Mouse (Mus musculus) telencephalon, adult 2 months (tissue): ENCODE measurements around the gene Kifc5b.
"Not testable (repeated sequence)": the region's sequence is repeated elsewhere in the genome, so short reads cannot be mapped to it uniquely, and the experiment has no call there.

ENCODE experiments used
- DNase-seq: peaks from one replicate; pipeline ENCODE4 v3.0.0-alpha.2; 2011; ENCODE audit warnings: low read depth, low spot score

Gene Kifc5b

GRCm38 (mm10) chr17:26916711-26917482 is at the start of gene Kifc5b:
Gene Kifc5b (plus strand): TSS chr17:26917091.
- DNase-seq, result peak; percentile 98

GRCm38 (mm10) chr17:26868756-26869155 is 48.1 kb upstream of the Kifc5b start:
- DNase-seq, result no peak

- DNase-seq, result no peak
These were observed 44.0 kb upstream of the Kifc5b start for GRCm38 (mm10) chr17:26872870-26873269.

- DNase-seq, result no peak
These were observed 43.4 kb upstream of the Kifc5b start for GRCm38 (mm10) chr17:26873502-26873901.

DNA sequence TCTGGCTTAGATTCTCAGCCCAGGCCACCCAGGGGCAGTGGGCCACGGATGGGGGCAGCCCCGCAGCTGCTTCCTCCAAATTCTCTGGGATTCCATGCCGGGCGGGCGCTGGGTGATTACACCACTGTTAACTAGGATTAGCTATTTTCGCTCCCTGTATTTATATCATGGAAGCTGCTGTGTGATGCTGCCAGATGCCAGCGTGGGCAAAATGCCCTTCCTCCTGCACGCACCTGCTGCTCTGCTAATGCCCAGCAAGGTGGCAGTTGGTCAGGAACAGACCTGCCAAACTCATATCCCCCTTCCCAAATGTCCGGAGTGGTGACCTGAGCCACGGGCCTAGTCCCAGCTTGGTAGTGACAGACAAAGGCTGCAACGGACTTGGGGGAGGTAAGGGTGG is 42.3 kb upstream of the Kifc5b start:
- no peak for DNase-seq

GRCm38 (mm10) chr17:26877927-26878326 is 39.0 kb upstream of the Kifc5b start:
- DNase-seq, result no peak

- DNase-seq, result no peak
These were observed 37.7 kb upstream of the Kifc5b start for GRCm38 (mm10) chr17:26879235-26879634.

DNA sequence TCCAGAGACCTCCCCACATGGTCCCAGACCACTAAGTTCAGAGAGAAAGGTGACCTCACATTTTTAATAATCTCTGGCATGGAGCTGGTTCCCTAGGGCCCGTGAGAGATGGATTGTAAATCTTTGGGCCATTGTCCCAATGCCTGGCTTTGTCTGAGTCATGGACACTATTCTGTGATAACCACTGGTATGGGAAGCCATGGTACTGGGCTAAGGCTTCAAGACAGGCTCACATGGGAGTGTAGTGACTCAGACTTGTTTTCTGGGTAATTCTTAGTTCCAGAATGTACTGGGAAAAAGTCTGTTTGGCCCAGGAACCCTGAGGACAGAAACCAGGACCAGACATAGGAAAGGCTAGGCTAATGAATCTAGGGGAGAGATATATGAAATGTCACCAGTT is 34.2 kb upstream of the Kifc5b start:
- no peak for DNase-seq

GRCm38 (mm10) chr17:26883585-26883984 is 33.3 kb upstream of the Kifc5b start:
- no peak for DNase-seq

DNA sequence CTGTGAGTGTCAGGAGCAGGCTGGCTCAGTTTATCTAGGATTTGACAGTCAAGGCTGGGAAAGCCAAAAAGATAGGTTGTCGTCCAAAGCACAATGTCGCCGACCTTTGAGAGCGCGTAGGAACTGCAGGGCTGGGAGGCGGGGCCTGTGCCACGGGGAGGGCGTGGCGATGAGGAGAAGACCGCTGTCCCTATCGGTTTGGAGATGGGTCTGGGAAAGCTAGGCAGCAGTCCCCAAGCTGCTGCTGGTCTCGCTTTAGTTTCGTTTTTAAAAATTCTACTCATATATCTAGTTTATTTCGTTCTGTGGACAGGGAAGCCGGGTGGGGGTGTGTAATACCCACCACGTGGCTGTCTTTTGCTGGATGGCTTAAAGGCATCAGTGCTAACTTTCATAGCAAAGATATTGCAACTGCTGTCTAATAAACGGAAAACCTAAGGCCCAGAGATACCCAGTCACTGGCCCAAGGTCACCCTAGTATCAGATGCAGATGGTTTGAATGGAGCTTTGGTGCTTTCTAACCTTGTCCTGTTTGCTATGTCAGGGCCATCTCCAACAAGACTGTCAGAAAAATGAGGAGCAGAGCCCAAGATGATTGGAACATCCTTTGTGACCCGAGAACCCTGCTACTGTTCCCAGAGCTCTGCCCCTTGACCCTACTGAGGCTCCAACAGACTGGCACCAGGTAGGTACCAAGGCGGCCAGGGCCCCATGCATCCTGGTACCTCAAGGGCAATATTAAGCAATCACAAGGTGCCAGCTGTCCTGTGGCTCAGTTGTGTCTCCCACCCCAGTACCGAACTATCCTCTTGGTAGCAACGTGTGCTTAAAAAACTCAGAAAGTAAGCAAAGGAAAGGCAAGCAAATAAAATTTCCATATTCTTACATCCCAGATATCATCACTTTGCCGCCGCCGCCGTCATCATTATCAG is 31.6 kb upstream of the Kifc5b start:
- no peak for DNase-seq

- DNase-seq, result peak; percentile 82
These were observed 30.7 kb upstream of the Kifc5b start for GRCm38 (mm10) chr17:26886047-26886749.

DNA sequence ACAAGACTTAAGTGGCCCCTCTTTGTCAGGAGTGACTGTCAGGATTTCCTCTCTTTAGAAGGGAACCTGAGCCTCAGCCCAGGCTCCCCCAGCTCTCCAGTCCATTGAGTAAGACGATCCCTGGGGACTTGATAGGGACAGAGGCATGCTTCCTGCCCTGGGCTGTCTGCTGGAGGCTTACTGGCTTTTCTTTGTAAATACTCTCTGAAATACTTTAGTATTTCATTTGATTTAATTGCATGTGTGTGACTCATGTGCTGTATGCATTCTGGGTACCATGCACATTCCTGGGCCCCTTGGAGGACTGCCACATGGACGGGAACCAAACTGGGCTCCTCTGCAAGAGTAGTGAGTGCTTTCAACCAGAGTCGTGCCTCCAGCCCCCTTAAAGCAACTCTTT is 29.0 kb upstream of the Kifc5b start:
- no peak for DNase-seq

- DNase-seq, result no peak
These were observed 24.1 kb upstream of the Kifc5b start for GRCm38 (mm10) chr17:26892635-26893375.

DNA sequence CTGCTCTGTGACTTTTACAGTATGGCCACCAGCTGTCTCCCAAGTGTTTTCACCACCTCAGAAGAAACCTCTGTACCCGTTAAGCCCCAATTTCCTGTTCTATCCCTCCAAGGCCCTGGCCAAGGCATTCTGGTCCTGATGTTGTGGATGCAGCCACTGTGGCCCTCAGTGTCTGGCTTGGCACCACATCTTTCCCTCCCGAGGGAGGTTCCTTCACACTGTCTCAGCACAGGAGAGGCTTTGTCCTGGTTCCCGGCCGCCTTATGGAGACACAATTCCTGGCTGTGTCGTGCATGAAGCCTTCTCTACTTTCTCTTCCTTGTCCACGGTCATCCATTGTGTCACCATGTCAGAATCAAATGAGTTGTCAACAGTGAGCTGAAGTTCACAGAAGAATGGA is 23.4 kb upstream of the Kifc5b start:
- DNase-seq, result no peak

DNA sequence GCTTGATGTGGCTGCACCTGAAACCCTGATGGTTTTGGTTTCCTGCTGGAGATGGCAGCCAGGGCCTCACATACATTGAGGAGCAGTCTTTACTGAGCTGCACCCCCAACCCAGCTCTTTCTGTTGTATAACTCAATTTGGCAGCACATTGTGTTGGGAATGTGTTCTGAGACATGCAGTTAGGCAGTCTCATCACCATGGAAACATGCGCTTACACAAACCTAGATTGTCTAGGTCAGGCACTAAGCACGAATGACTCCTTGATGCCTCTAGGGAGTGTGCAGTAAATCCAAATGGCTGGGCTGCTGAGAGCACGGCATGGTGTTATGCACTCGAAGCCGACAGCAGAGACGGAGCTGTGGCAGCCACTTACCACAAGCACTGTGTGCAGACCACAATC is 22.5 kb upstream of the Kifc5b start:
- peak; percentile 69 for DNase-seq

- DNase-seq, result no peak
These were observed 21.3 kb upstream of the Kifc5b start for GRCm38 (mm10) chr17:26895578-26895977.

DNA sequence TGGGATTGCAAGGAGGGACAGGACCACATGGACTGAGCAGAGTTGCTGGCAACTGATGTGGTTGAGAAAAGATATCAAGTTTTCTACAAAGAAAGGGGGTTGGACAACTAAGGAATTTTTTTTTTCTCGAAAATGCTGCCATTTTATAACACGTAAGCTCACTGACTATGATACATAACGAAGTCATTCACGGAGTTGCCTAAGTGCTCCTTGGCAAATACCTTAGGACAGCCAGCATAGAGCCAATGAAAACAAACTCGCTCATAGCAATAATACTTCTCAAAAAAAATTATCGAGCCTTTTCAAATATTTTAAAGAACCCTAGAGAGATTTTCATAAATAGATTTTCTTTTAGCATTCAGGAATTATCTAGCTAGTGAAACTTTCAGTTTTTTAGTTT is 16.0 kb upstream of the Kifc5b start:
- no peak for DNase-seq

DNA sequence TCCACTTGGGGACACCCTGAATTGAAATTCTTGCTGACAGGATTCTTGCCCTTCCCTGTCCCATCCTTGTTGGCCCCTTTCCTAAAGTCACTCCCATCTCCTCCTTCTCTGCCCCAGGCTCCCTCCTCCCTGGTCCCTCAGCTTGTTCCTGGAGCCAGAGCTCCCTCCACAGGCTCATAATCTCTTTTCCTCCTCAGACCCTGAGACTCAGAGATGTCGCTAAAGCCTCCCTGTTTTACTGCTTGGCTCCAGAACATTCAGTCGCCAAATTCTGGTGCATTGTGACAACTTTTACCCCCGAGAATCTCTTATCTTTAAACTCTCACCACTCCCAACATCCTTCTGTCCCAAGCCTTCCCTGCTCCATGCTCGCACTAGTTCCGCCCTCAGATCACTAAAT is 12.6 kb upstream of the Kifc5b start:
- no peak for DNase-seq

DNA sequence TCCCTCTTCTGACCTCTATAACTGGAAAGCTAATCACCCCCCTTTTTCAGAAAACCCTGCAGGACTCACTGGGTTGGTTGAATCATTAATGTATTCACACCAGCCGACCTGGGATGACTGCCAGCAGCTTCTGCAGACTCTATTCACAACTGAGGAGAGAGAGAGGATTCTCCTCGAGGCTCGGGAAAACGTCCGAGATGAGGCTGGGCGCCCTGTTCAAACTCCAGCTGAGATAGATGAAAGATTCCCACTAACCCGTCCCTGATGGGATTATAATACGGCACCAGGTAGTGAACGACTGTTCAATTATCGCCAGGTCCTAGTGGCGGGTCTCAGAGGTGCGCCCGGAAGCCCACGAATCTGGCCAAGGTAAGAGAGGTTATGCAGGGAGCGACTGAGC is 9.4 kb upstream of the Kifc5b start:
- DNase-seq, result not testable (repeated sequence)

DNA sequence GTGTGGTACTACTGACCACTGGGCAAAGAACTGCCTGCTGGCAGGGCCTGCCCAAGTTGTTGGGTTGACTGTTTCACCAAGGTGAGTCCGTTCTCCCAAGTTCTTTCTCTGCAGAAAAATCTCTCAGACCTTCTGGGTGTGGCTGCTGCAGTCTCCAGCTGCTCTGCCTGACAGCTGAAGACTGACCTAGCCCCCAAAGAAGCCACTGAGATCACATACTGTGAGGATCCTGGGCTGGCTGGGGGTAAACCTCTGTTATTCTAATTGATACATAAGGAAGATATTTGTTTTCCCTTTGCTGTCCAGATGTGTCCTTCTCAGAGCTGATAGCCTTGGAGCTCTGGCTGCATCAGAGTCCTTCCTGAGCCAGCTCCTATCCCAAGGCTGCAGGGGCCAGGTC is 1.6 kb upstream of the Kifc5b start:
- DNase-seq, result no peak

- not testable (repeated sequence) for DNase-seq
These were observed 669 bp downstream of the Kifc5b start for GRCm38 (mm10) chr17:26917560-26917959.
